Mouse (Mus musculus) heart, adult 11 months (tissue): ENCODE results near the gene Stard8.
A peak's percentile ranks its signal among the peaks of the same experiment; 100 is the strongest.
"Not testable (repeated sequence)": the region's sequence is repeated elsewhere in the genome, so short reads cannot be mapped to it uniquely, and the experiment has no call there.

ENCODE experiments used
- DNase-seq: peaks from one replicate; pipeline ENCODE4 v3.0.0; 2022

Gene Stard8

GRCm38 (mm10) chrX:99003046-99003445, at the start of gene Stard8:
Stard8 (plus strand) TSS chrX:99003248.
- DNase-seq = peak; percentile 96

- DNase-seq = no peak
Observed at GRCm38 (mm10) chrX:98953941-98954340, 49.1 kb upstream of the Stard8 start.

- DNase-seq = no peak
Observed at GRCm38 (mm10) chrX:98958287-98958686, 44.8 kb upstream of the Stard8 start.

- DNase-seq = no peak
Observed at GRCm38 (mm10) chrX:98959050-98959449, 44.0 kb upstream of the Stard8 start.

- DNase-seq = no peak
Observed at GRCm38 (mm10) chrX:98963742-98964141, 39.3 kb upstream of the Stard8 start.

GRCm38 (mm10) chrX:98964513-98964912, 38.5 kb upstream of the Stard8 start:
- no peak for DNase-seq

- not testable (repeated sequence) for DNase-seq
Observed at GRCm38 (mm10) chrX:98986611-98987010, 16.4 kb upstream of the Stard8 start.

- peak; percentile 94 for DNase-seq
Observed at GRCm38 (mm10) chrX:98989574-98989973, 13.5 kb upstream of the Stard8 start.

- peak; percentile 90 for DNase-seq
Observed at GRCm38 (mm10) chrX:99002065-99002464, 983 bp upstream of the Stard8 start.

- peak; percentile 90 for DNase-seq
Observed at GRCm38 (mm10) chrX:99010581-99010980, 7.5 kb downstream of the Stard8 start.

GRCm38 (mm10) chrX:99011281-99011680, 8.2 kb downstream of the Stard8 start:
- DNase-seq = peak; percentile 88

- DNase-seq = peak; percentile 70
Observed at GRCm38 (mm10) chrX:99012486-99012885, 9.4 kb downstream of the Stard8 start.

GRCm38 (mm10) chrX:99015705-99016104, 12.7 kb downstream of the Stard8 start:
- peak; percentile 39 for DNase-seq

GRCm38 (mm10) chrX:99016987-99017386, 13.9 kb downstream of the Stard8 start:
- DNase-seq = peak; percentile 93

- DNase-seq = peak; percentile 97
Observed at GRCm38 (mm10) chrX:99017874-99018273, 14.8 kb downstream of the Stard8 start.

GRCm38 (mm10) chrX:99019303-99019702, 16.3 kb downstream of the Stard8 start:
- peak; percentile 77 for DNase-seq

GRCm38 (mm10) chrX:99020215-99020614, 17.2 kb downstream of the Stard8 start:
- DNase-seq = peak; percentile 41

- no peak for DNase-seq
Observed at GRCm38 (mm10) chrX:99021593-99021992, 18.5 kb downstream of the Stard8 start.

GRCm38 (mm10) chrX:99023951-99024350, 20.9 kb downstream of the Stard8 start:
- peak; percentile 95 for DNase-seq

- DNase-seq = peak; percentile 89
Observed at GRCm38 (mm10) chrX:99035407-99035806, 32.4 kb downstream of the Stard8 start.

GRCm38 (mm10) chrX:99042451-99042951, 39.5 kb downstream of the Stard8 start:
- DNase-seq = peak; percentile 99

GRCm38 (mm10) chrX:99043275-99043674, 40.2 kb downstream of the Stard8 start:
- peak; percentile 87 for DNase-seq

- no peak for DNase-seq
Observed at GRCm38 (mm10) chrX:99043739-99044138, 40.7 kb downstream of the Stard8 start.

- DNase-seq = peak; percentile 91
Observed at GRCm38 (mm10) chrX:99045315-99045714, 42.3 kb downstream of the Stard8 start.

- peak; percentile 97 for DNase-seq
Observed at GRCm38 (mm10) chrX:99046360-99047055, 43.5 kb downstream of the Stard8 start.
